15 mouse cellular contexts compared by ENCODE assay signal in the genomic region with DNA sequence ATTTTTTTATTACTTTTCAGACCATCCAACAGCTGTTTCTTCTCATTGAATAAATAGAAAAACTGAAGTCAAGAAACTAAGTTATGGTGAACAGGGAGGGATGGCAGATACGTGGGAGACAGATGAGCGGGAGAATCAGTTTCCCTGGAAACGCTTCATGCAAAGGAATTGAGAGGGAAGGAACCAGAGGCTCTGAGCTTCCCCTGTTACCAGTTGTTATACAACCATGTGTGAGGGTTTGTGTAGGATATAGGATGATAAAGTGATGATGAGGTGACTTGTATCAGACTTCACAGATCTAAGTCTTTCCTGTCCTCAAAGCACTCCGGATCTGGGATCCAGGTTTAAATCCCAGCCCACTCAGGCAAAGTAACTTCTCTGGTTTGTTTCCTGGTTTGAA. TPM values are rescaled to one million over a fixed set of nuclear protein-coding genes. Genes with fewer than 3 reads are reported as not detected.
"Had no signal": no experiment of that assay in that cellular context is flagged by ENCODE, and none has a peak within 500 bp of the region (broad histone marks: within the 10 kb centered on the region; RNA-seq: fewer than 3 reads in every experiment).

No protein-coding gene starts in this region.

- H3K4me3 ChIP-seq: kidney, embryonic 15.5 days; limb, embryonic 12.5 days; liver, embryonic 13.5 days; lung, embryonic 15.5 days; megakaryocyte, embryonic 14.5 days; midbrain, embryonic 12.5 days; stomach, embryonic 15.5 days had no signal

- H3K27ac ChIP-seq: kidney, embryonic 15.5 days; limb, embryonic 12.5 days; liver, embryonic 13.5 days; lung, embryonic 15.5 days; macrophage; midbrain, embryonic 12.5 days; stomach, embryonic 15.5 days had no signal

- DNase-seq: kidney, adult 2 months; kidney, postnatal 14 days; layer of hippocampus, adult 9-11 months; liver; liver, embryonic 13.5 days; liver, postnatal 0 days; lung, postnatal 14 days; thymus, postnatal 36 days had no signal

RNA-seq across cellular contexts. Expression of a gene that starts 3.2 kb away (rescaled TPM):
- polyA plus RNA-seq: macrophage had no signal
